Mouse (Mus musculus) Patski (cell line): ENCODE results near the gene Agrn. TPM values are rescaled to one million over a fixed set of nuclear protein-coding genes. Genes with fewer than 3 reads are reported as not detected.

ENCODE experiments used
- ATAC-seq: fragments of 100-300 bp; one replicate; pipeline ENCODE4 v1.8.0; 2021
- CTCF ChIA-PET: fragments of 350-600 bp; sonication (Branson Sonifier 250); formaldehyde crosslinking; loops from one replicate; lab custom pipeline; 2022; ENCODE audit warnings: inconsistent platforms; lab: Charles Lee
- POLR2A ChIA-PET: fragments of 350-600 bp; sonication (Branson Sonifier 250); formaldehyde crosslinking; loops from one replicate; lab custom pipeline; 2022; ENCODE audit warnings: antibody characterized with exemption, inconsistent platforms; lab: Charles Lee
- DNase-seq: peaks from one replicate; pipeline ENCODE4 v3.0.0-alpha.2; 2011; ENCODE audit warnings: low read depth, low spot score
- H3K27me3 ChIP-seq: fragments of 371-371 bp; one replicate; pipeline ENCODE4 v1.5.1; 2021
- CTCF ChIP-seq: fragments of 100-300 bp; IDR thresholded peaks from one replicate; pipeline ENCODE4 v1.5.1; 2021
- in situ Hi-C: fragments of 300-500 bp; cut with MboI; formaldehyde crosslinking; loops from 3 replicates; pipeline ENCODE4 v1.11.1; 2018; ENCODE audit warnings: low pct_unique_long_range_greater_than_20kb, mixed read lengths
- polyA plus RNA-seq: library from polyadenylated mRNA; unstranded; gene quantifications from one replicate; pipeline ENCODE4 v1.2.3, GENCODE M21; 2021

Agrn gene
- polyA plus RNA-seq, 1 experiment from 2014 or later: 166 TPM

DNA sequence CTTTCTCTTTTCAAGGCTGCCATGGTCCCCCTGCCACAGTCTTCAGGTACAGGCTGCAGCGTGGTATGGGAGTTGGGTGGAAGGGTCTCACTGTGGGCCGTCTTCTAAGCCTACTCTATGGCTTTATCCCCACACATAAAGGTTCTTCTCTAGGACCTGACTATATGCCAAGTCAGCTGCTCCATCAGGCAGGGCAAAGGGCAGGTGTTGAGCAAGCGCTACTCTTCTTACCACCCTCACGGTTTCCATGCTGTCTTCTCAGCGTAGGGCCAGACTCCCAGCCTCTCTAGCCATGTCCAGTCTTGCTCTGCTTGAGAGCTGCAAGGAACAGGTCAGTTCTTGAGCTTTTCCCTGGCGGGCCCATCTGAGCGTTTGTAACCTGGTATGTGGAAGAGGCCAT is 73.2 kb downstream of the Agrn start:
- ChIA-PET POLR2A (interaction anchor here (1.1 kb wide), 1 partner anchor 14 kb away, joined by 3 read pairs; the partner anchor contains the start of gene 9430015G10Rik), CTCF (no interaction called here)
- ATAC-seq: no peak
- no peaks in the 10 kb centered on the region for H3K27me3 ChIP-seq
- no peak for TF ChIP-seq CTCF
- in situ Hi-C loops: no loop called here
- no peak for DNase-seq

Other genes starting within 250 kb of the Agrn start
- 0.59 TPM for gene C1qtnf12, start 235.2 kb downstream of the Agrn start, polyA plus RNA-seq
- gene B3galt6, start 204.8 kb downstream of the Agrn start, polyA plus RNA-seq: 6.2 TPM
- 167 TPM for gene Sdf4, start 204.6 kb downstream of the Agrn start, polyA plus RNA-seq
- gene Tnfrsf4, start 183.6 kb downstream of the Agrn start, polyA plus RNA-seq: 0.36 TPM
- 1.0 TPM for gene Tnfrsf18, start 171.3 kb downstream of the Agrn start, polyA plus RNA-seq
- gene Ttll10, start 138.1 kb downstream of the Agrn start, polyA plus RNA-seq: 3.7 TPM
- 9.3 TPM for gene 9430015G10Rik, start 87.5 kb downstream of the Agrn start, polyA plus RNA-seq
- 0.15 TPM for gene Rnf223, start 67.0 kb downstream of the Agrn start, polyA plus RNA-seq
- 1.8 TPM for gene Isg15, start 3.3 kb upstream of the Agrn start, polyA plus RNA-seq
- gene AW011738, start 5.8 kb upstream of the Agrn start, polyA plus RNA-seq: 0.60 TPM
- gene Perm1, start 18.4 kb upstream of the Agrn start, polyA plus RNA-seq: 0.33 TPM
- 14.5 TPM for gene Plekhn1, start 37.4 kb upstream of the Agrn start, polyA plus RNA-seq
- gene Noc2l, start 38.5 kb upstream of the Agrn start, polyA plus RNA-seq: 37.0 TPM
- gene Samd11, start 58.2 kb upstream of the Agrn start, polyA plus RNA-seq: 1.3 TPM
- gene Vmn2r-ps159, start 133.6 kb upstream of the Agrn start, polyA plus RNA-seq: not detected